Mouse (Mus musculus) urinary bladder, postnatal 14 days (tissue): ENCODE results near the gene Ptpn14.

ENCODE experiments used
- DNase-seq: peaks from one replicate; pipeline ENCODE4 v3.0.0; 2021; ENCODE audit warnings: low spot score

Ptpn14 gene

GRCm38 (mm10) chr1:189867497-189867896 lies 139.4 kb downstream of the Ptpn14 start:
- DNase-seq = peak; percentile 84

- DNase-seq = peak; percentile 42
Observed at GRCm38 (mm10) chr1:189868036-189868435, 140.0 kb downstream of the Ptpn14 start.

GRCm38 (mm10) chr1:189869651-189870270 lies 141.7 kb downstream of the Ptpn14 start:
- DNase-seq = no peak

- DNase-seq = no peak
Observed at GRCm38 (mm10) chr1:189870539-189870938, 142.5 kb downstream of the Ptpn14 start.

- no peak for DNase-seq
Observed at GRCm38 (mm10) chr1:189871625-189872024, 143.6 kb downstream of the Ptpn14 start.

- no peak for DNase-seq
Observed at GRCm38 (mm10) chr1:189872050-189872449, 144.0 kb downstream of the Ptpn14 start.

GRCm38 (mm10) chr1:189873591-189873990 lies 145.5 kb downstream of the Ptpn14 start:
- no peak for DNase-seq

- DNase-seq = no peak
Observed at GRCm38 (mm10) chr1:189875439-189875861, 147.4 kb downstream of the Ptpn14 start.

- DNase-seq = no peak
Observed at GRCm38 (mm10) chr1:189876162-189876561, 148.1 kb downstream of the Ptpn14 start.

GRCm38 (mm10) chr1:189879212-189879611 lies 151.1 kb downstream of the Ptpn14 start:
- DNase-seq = no peak

GRCm38 (mm10) chr1:189879965-189880364 lies 151.9 kb downstream of the Ptpn14 start:
- DNase-seq = no peak

- DNase-seq = no peak
Observed at GRCm38 (mm10) chr1:189880745-189881144, 152.7 kb downstream of the Ptpn14 start.

- DNase-seq = peak; percentile 56
Observed at GRCm38 (mm10) chr1:189882886-189883285, 154.8 kb downstream of the Ptpn14 start.

GRCm38 (mm10) chr1:189883531-189884170 lies 155.6 kb downstream of the Ptpn14 start:
- DNase-seq = peak; percentile 73

- no peak for DNase-seq
Observed at GRCm38 (mm10) chr1:189884951-189885350, 156.9 kb downstream of the Ptpn14 start.

- DNase-seq = no peak
Observed at GRCm38 (mm10) chr1:189885975-189886374, 157.9 kb downstream of the Ptpn14 start.

GRCm38 (mm10) chr1:189887518-189887917 lies 159.4 kb downstream of the Ptpn14 start:
- DNase-seq = peak; percentile 57

GRCm38 (mm10) chr1:189888749-189889148 lies 160.7 kb downstream of the Ptpn14 start:
- DNase-seq = no peak

- DNase-seq = no peak
Observed at GRCm38 (mm10) chr1:189894191-189894590, 166.1 kb downstream of the Ptpn14 start.

- no peak for DNase-seq
Observed at GRCm38 (mm10) chr1:189897861-189898260, 169.8 kb downstream of the Ptpn14 start.

- DNase-seq = no peak
Observed at GRCm38 (mm10) chr1:189898708-189899107, 170.6 kb downstream of the Ptpn14 start.

- DNase-seq = no peak
Observed at GRCm38 (mm10) chr1:189899526-189899925, 171.5 kb downstream of the Ptpn14 start.

- no peak for DNase-seq
Observed at GRCm38 (mm10) chr1:189902413-189902812, 174.3 kb downstream of the Ptpn14 start.

GRCm38 (mm10) chr1:189903169-189903568 lies 175.1 kb downstream of the Ptpn14 start:
- DNase-seq = no peak
